17 mouse cellular contexts compared by ENCODE assay signal in genomic region chr3:127406883-127407282, GRCm38 (mm10).
A peak's percentile ranks its signal among the peaks of the same experiment; 100 is the strongest.
DNase-seq lines count a peak whose midpoint lies in the region; ATAC-seq and TF ChIP-seq lines count a peak whose summit lies in the region.
"Had no signal": no experiment of that assay in that cellular context is flagged by ENCODE, and none has a peak within 500 bp of the region (broad histone marks: within the 10 kb centered on the region; RNA-seq: fewer than 3 reads in every experiment).

No protein-coding gene starts in this region.

- H3K36me3 ChIP-seq in forebrain, embryonic 16.5 days (ENCODE audit: control insufficient read depth, insufficient read depth) = no peaks in the 10 kb centered on the region
- H3K36me3 ChIP-seq in liver, embryonic 15.5 days (replicated peaks) = no peaks in the 10 kb centered on the region
- H3K36me3 ChIP-seq in myocyte (ENCODE audit: control insufficient read depth, insufficient read depth) = no peaks in the 10 kb centered on the region
- H3K36me3 ChIP-seq: heart, embryonic 12.5 days; kidney, embryonic 15.5 days; limb, embryonic 12.5 days had no signal

- intact Hi-C loops in left cerebral cortex, adult 2 months (cut with DNase I) = loop anchor here (5.0 to 10.0 kb wide), 3 partner anchors 45 to 812 kb away; partner anchors contain the start of gene Camk2d
- intact Hi-C loops in left cerebral cortex, postnatal 36 days (cut with DNase I) = loop anchor here (5.0 kb wide), 2 partner anchors 65 to 80 kb away; no protein-coding TSS in a partner anchor

- DNase-seq in left cerebral cortex, adult 2 months (ENCODE audit: extremely low spot score in 1 of 2, low spot score in 2 of 2) = no peak
- DNase-seq in left cerebral cortex, postnatal 36 days (ENCODE audit: low spot score in 2 of 2) = no peak
- no peak for DNase-seq in urinary bladder, postnatal 25 days (ENCODE audit: low spot score)
- DNase-seq in retina, embryonic 14.5 days (ENCODE audit: low spot score) = no peak
- no peak for DNase-seq in ovary, postnatal 10 days (ENCODE audit: low spot score)
- DNase-seq: adrenal gland, postnatal 10 days; gastrocnemius, postnatal 14 days; layer of hippocampus, adult 9-11 months; lung, postnatal 14 days; spleen, adult 18-20 months had no signal

- peaks cover 30% of the 10 kb centered on the region for H3K4me1 ChIP-seq in forebrain, embryonic 16.5 days (replicated peaks; ENCODE audit: control insufficient read depth, insufficient read depth, low read length)
- H3K4me1 ChIP-seq in liver, embryonic 15.5 days (replicated peaks) = peaks cover 19% of the 10 kb centered on the region

- TF ChIP-seq POLR2A in myocyte (IDR thresholded peaks at IDR 0.05; ENCODE audit: insufficient read length, low read depth) = no peak

- no peaks in the 10 kb centered on the region for H3K27me3 ChIP-seq in forebrain, embryonic 16.5 days (replicated peaks; ENCODE audit: control insufficient read depth, insufficient read depth, low read length)
- 0 out of 2 replicates have a peak, but pooled peaks cover 5% of the 10 kb centered on the region for H3K27me3 ChIP-seq in liver, embryonic 15.5 days
- H3K27me3 ChIP-seq in myocyte (ENCODE audit: control insufficient read depth, insufficient read depth, insufficient read length) = no peaks in the 10 kb centered on the region
- H3K27me3 ChIP-seq: heart, embryonic 12.5 days; kidney, embryonic 15.5 days; limb, embryonic 12.5 days had no signal

- H3K27ac ChIP-seq in left cerebral cortex, adult 2 months = peak overlapping the region; percentile 94; the same call in 1 of the 2 replicates
- no peak overlapping the region for H3K27ac ChIP-seq in forebrain, embryonic 16.5 days (ENCODE audit: low read length)
- no peak overlapping the region for H3K27ac ChIP-seq in liver, embryonic 15.5 days (replicated peaks)
- H3K27ac ChIP-seq: kidney, embryonic 15.5 days; limb, embryonic 12.5 days had no signal

- H3K79me2 ChIP-seq in myocyte (ENCODE audit: control insufficient read depth, insufficient read depth) = peaks cover 24% of the 10 kb centered on the region

- no peak for TF ChIP-seq CTCF in left cerebral cortex, adult 2 months (IDR thresholded peaks at IDR 0.05)

- 93% methylated on average over 4 of the region's 4 CpGs for WGBS in forebrain, embryonic 16.5 days
- 46% methylated on average over 4 of the region's 4 CpGs for WGBS in liver, embryonic 15.5 days (ENCODE audit: insufficient replicate concordance)

- no peak overlapping the region for H3K9ac ChIP-seq in forebrain, embryonic 16.5 days (replicated peaks; ENCODE audit: low read depth, low read length)
- no peak overlapping the region for H3K9ac ChIP-seq in liver, embryonic 15.5 days
- H3K9ac ChIP-seq: heart, embryonic 12.5 days; kidney, embryonic 15.5 days; limb, embryonic 12.5 days had no signal

- H3ac ChIP-seq in myocyte (ENCODE audit: control insufficient read depth, insufficient read length) = no peak overlapping the region

- peak overlapping the region; percentile 77 for H3K4me2 ChIP-seq in forebrain, embryonic 16.5 days (ENCODE audit: low read length)
- peak overlapping the region; percentile 37 for H3K4me2 ChIP-seq in liver, embryonic 15.5 days
- peak overlapping the region; percentile 36 for H3K4me2 ChIP-seq in myocyte (ENCODE audit: low read depth)
- H3K4me2 ChIP-seq: heart, embryonic 12.5 days had no signal

- no peak for ATAC-seq in forebrain, embryonic 16.5 days
- ATAC-seq in liver, embryonic 15.5 days (ENCODE audit: insufficient read depth) = peak; percentile 83
- ATAC-seq: CD4-positive, CD25-positive, alpha-beta regulatory T cell, adult 4 months had no signal

- peak overlapping the region; percentile 76 for H3K4me3 ChIP-seq in left cerebral cortex, adult 2 months
- H3K4me3 ChIP-seq in forebrain, embryonic 16.5 days (replicated peaks; ENCODE audit: low read length) = peak overlapping the region; percentile 83
- H3K4me3 ChIP-seq in liver, embryonic 15.5 days (replicated peaks) = no peak overlapping the region
- no peak overlapping the region for H3K4me3 ChIP-seq in myocyte
- H3K4me3 ChIP-seq: heart, embryonic 12.5 days; kidney, embryonic 15.5 days had no signal

- H3K9me3 ChIP-seq in forebrain, embryonic 16.5 days (ENCODE audit: control insufficient read depth, low read length) = no peaks in the 10 kb centered on the region
- H3K9me3 ChIP-seq in liver, embryonic 15.5 days (replicated peaks) = no peaks in the 10 kb centered on the region
- H3K9me3 ChIP-seq: heart, embryonic 12.5 days; kidney, embryonic 15.5 days; limb, embryonic 12.5 days had no signal

TF ChIP-seq in myocyte, 11 proteins besides CTCF, POLR2A, EP300 and RAD21:
- TF ChIP-seq MYOG (IDR thresholded peaks at IDR 0.05; ENCODE audit: control insufficient read depth in 1 of 3, insufficient read depth in 1 of 3, insufficient read length in 2 of 3, low read depth in 2 of 3) = no peak
- TF ChIP-seq E2F4 (IDR thresholded peaks at IDR 0.05; ENCODE audit: insufficient read depth) = no peak
- no peak for TF ChIP-seq TCF12 (IDR thresholded peaks at IDR 0.05; ENCODE audit: insufficient read depth, poor library complexity, severe bottlenecking)
- TF ChIP-seq TCF3 (IDR thresholded peaks at IDR 0.05; ENCODE audit: insufficient read length, low read depth) = no peak
- TF ChIP-seq MYOD1 (IDR thresholded peaks at IDR 0.05; ENCODE audit: control insufficient read depth in 1 of 3, insufficient read length in 2 of 3, low read depth in 2 of 3) = no peak
TF ChIP-seq in myocyte: peak in this region for 0.

Comparison
In these comparisons a context has a peak if more than half of its experiments do, and no peak if none do; other contexts are left out.
1. H3K4me3 ChIP-seq: peak in left cerebral cortex, adult 2 months (single experiment) and forebrain, embryonic 16.5 days (single experiment); none in liver, embryonic 15.5 days (single experiment) and myocyte (single experiment).
2. Peak in every context shown above with its lines, with median percentiles within 50 percentile points of each other: H3K4me2 ChIP-seq.